Mouse (Mus musculus) hindbrain, embryonic 11.5 days (tissue): ENCODE measurements around the gene Shq1. TPM values are rescaled to one million over a fixed set of nuclear protein-coding genes. Genes with fewer than 3 reads are reported as not detected.

Source experiments
- ATAC-seq: fragments of 200-750 bp; cut with Nextera tagmentation; 2 replicates; pipeline ENCODE4 v1.8.0; 2017; ENCODE audit warnings: mild to moderate bottlenecking, moderate TSS enrichment, moderate library complexity; ENCODE audit not compliant: low FRiP score
- DNase-seq: peaks from one replicate; pipeline ENCODE4 v3.0.0-alpha.2; 2015; ENCODE audit warnings: low spot score
- H3K27ac ChIP-seq: fragments of 300-500 bp; sonication (generic); 2 replicates; pipeline ENCODE4 v1.5.1; 2014; ENCODE audit warnings: mild to moderate bottlenecking, low read depth, low read length
- H3K27me3 ChIP-seq: fragments of 300-500 bp; sonication (generic); 2 replicates; pipeline ENCODE4 v1.6.1; 2014; ENCODE audit warnings: mild to moderate bottlenecking, low read length, moderate library complexity, mixed read lengths; ENCODE audit not compliant: control insufficient read depth, insufficient read depth
- H3K36me3 ChIP-seq: fragments of 300-500 bp; sonication (generic); 2 replicates; pipeline ENCODE4 v1.6.1; 2014; ENCODE audit warnings: mild to moderate bottlenecking, low read length, moderate library complexity, mixed read lengths; ENCODE audit not compliant: control insufficient read depth, insufficient read depth
- H3K4me1 ChIP-seq: fragments of 300-500 bp; sonication (generic); replicated peaks from 2 replicates; pipeline ENCODE4 v1.6.1; 2014; ENCODE audit warnings: low read length, mixed read lengths; ENCODE audit not compliant: control insufficient read depth, insufficient read depth
- H3K4me2 ChIP-seq: fragments of 300-500 bp; sonication (generic); replicated peaks from 2 replicates; pipeline ENCODE4 v1.6.1; 2014; ENCODE audit warnings: mild to moderate bottlenecking, low read depth, low read length
- H3K4me3 ChIP-seq: fragments of 300-500 bp; sonication (generic); 2 replicates; pipeline ENCODE4 v1.5.1; 2014; ENCODE audit warnings: low read depth, low read length
- H3K9ac ChIP-seq: fragments of 300-500 bp; sonication (generic); 2 replicates; pipeline ENCODE4 v1.6.1; 2014; ENCODE audit warnings: low read depth, low read length
- H3K9me3 ChIP-seq: fragments of 300-500 bp; sonication (generic); 2 replicates; pipeline ENCODE4 v1.6.1; 2016; ENCODE audit warnings: low read length; ENCODE audit not compliant: control insufficient read depth
- WGBS: fragments of 180-500 bp; shearing (Covaris S2); extraction: QIAGEN DNeasy Blood & Tissue Kit; methylation state at CpG from one replicate; pipeline ENCODE4 v1.1.7; 2014; 5-methylcytosine and 5-hydroxymethylcytosine counted together
- polyA plus RNA-seq: library from polyadenylated mRNA; unstranded; fragments of >200 nt; fragmentation: Nextera tagmentation; extraction: Ambion mirVana; gene quantifications from 2 replicates; pipeline ENCODE4 v1.2.1, GENCODE M21; 2014

The Shq1 gene
- polyA plus RNA-seq, 1 experiment from 2014 or later, result 17.1 TPM

GRCm38 (mm10) chr6:100527972-100528371, 143.0 kb downstream of the Shq1 start:
- Histone ChIP-seq H3K9ac (no peak overlapping the region), H3K36me3 (no peaks in the 10 kb centered on the region), H3K9me3 (no peaks in the 10 kb centered on the region), H3K4me2 (no peak overlapping the region), H3K4me3 (no peak overlapping the region), H3K27ac (no peak overlapping the region), H3K4me1 (peaks cover 5% of the 10 kb centered on the region), H3K27me3 (0 out of 2 replicates have a peak, but pooled peaks cover 6% of the 10 kb centered on the region)
- DNase-seq (no peak), ATAC-seq (no peak)
- 86% methylated on average over 5 of the region's 5 CpGs for WGBS

GRCm38 (mm10) chr6:100527161-100527560, 143.8 kb downstream of the Shq1 start:
- ATAC-seq (no peak), DNase-seq (no peak)
- peaks cover 5% of the 10 kb centered on the region for H3K4me1 ChIP-seq
- H3K4me2 ChIP-seq, result no peak overlapping the region
- no peak overlapping the region for H3K4me3 ChIP-seq
- H3K36me3 ChIP-seq, result no peaks in the 10 kb centered on the region
- H3K9me3 ChIP-seq, result no peaks in the 10 kb centered on the region
- WGBS, result 90% methylated on average over 6 of the region's 6 CpGs
- 0 out of 2 replicates have a peak, but pooled peaks cover 6% of the 10 kb centered on the region for H3K27me3 ChIP-seq
- H3K9ac ChIP-seq, result no peak overlapping the region
- H3K27ac ChIP-seq, result no peak overlapping the region

- peak; percentile 52; the same call in 1 of the 2 replicates for ATAC-seq
- Histone ChIP-seq H3K27me3 (0 out of 2 replicates have a peak, but pooled peaks cover 6% of the 10 kb centered on the region), H3K9me3 (no peaks in the 10 kb centered on the region), H3K4me1 (peaks cover 5% of the 10 kb centered on the region), H3K36me3 (no peaks in the 10 kb centered on the region), H3K4me2 (no peak overlapping the region), H3K27ac (no peak overlapping the region), H3K9ac (no peak overlapping the region), H3K4me3 (no peak overlapping the region)
- DNase-seq, result peak; percentile 39
- WGBS, result 5% methylated on average over 9 of the region's 9 CpGs
Measured at GRCm38 (mm10) chr6:100526066-100526465, 144.9 kb downstream of the Shq1 start.

GRCm38 (mm10) chr6:100525496-100525895, 145.5 kb downstream of the Shq1 start:
- Histone ChIP-seq H3K27ac (no peak overlapping the region), H3K4me1 (peaks cover 5% of the 10 kb centered on the region), H3K36me3 (no peaks in the 10 kb centered on the region), H3K9ac (no peak overlapping the region), H3K4me3 (no peak overlapping the region), H3K27me3 (0 out of 2 replicates have a peak, but pooled peaks cover 6% of the 10 kb centered on the region), H3K4me2 (no peak overlapping the region), H3K9me3 (no peaks in the 10 kb centered on the region)
- peak; percentile 38 for DNase-seq
- peak; percentile 31; the same call in 1 of the 2 replicates for ATAC-seq
- 8% methylated on average over 3 of the region's 3 CpGs for WGBS

- WGBS, result 76% methylated on average over 3 of the region's 3 CpGs
- no peaks in the 10 kb centered on the region for H3K36me3 ChIP-seq
- H3K4me1 ChIP-seq, result peaks cover 5% of the 10 kb centered on the region
- peaks cover 17% of the 10 kb centered on the region for H3K27me3 ChIP-seq
- ATAC-seq, result no peak
- no peak for DNase-seq
- no peaks in the 10 kb centered on the region for H3K9me3 ChIP-seq
- no peak overlapping the region for H3K9ac ChIP-seq
- no peak overlapping the region for H3K27ac ChIP-seq
- H3K4me2 ChIP-seq, result no peak overlapping the region
- no peak overlapping the region for H3K4me3 ChIP-seq
Measured at GRCm38 (mm10) chr6:100522495-100522894, 148.5 kb downstream of the Shq1 start.

- no peak overlapping the region for H3K9ac ChIP-seq
- 59% methylated on average over 2 of the region's 2 CpGs for WGBS
- no peaks in the 10 kb centered on the region for H3K36me3 ChIP-seq
- no peak for DNase-seq
- H3K4me2 ChIP-seq, result no peak overlapping the region
- ATAC-seq, result no peak
- H3K4me1 ChIP-seq, result peaks cover 5% of the 10 kb centered on the region
- H3K9me3 ChIP-seq, result no peaks in the 10 kb centered on the region
- H3K27ac ChIP-seq, result no peak overlapping the region
- H3K4me3 ChIP-seq, result no peak overlapping the region
- H3K27me3 ChIP-seq, result peaks cover 18% of the 10 kb centered on the region
Measured at GRCm38 (mm10) chr6:100521615-100522398, 149.2 kb downstream of the Shq1 start.

- Histone ChIP-seq H3K9me3 (no peaks in the 10 kb centered on the region), H3K9ac (no peak overlapping the region), H3K27me3 (peaks cover 13% of the 10 kb centered on the region), H3K27ac (no peak overlapping the region), H3K4me2 (no peak overlapping the region), H3K4me3 (no peak overlapping the region), H3K4me1 (peaks cover 3% of the 10 kb centered on the region; the same call in 1 of the 2 replicates), H3K36me3 (no peaks in the 10 kb centered on the region)
- ATAC-seq (no peak), DNase-seq (no peak)
- 73% methylated on average over 5 of the region's 5 CpGs for WGBS
Measured at GRCm38 (mm10) chr6:100520558-100521099, 150.3 kb downstream of the Shq1 start.

GRCm38 (mm10) chr6:100519837-100520236, 151.1 kb downstream of the Shq1 start:
- Histone ChIP-seq H3K9me3 (no peaks in the 10 kb centered on the region), H3K4me1 (no peaks in the 10 kb centered on the region), H3K9ac (no peak overlapping the region), H3K4me2 (no peak overlapping the region), H3K27me3 (peaks cover 13% of the 10 kb centered on the region), H3K4me3 (no peak overlapping the region), H3K36me3 (no peaks in the 10 kb centered on the region), H3K27ac (no peak overlapping the region)
- DNase-seq, result no peak
- ATAC-seq, result no peak
- 67% methylated on average over 12 of the region's 12 CpGs for WGBS
